Mouse (Mus musculus): ENCODE measurements around the gene Safb. TPM values are rescaled to one million over a fixed set of nuclear protein-coding genes. Genes with fewer than 3 reads are reported as not detected.

Gene Safb
- total RNA-seq (2023): 249 TPM

DNA sequence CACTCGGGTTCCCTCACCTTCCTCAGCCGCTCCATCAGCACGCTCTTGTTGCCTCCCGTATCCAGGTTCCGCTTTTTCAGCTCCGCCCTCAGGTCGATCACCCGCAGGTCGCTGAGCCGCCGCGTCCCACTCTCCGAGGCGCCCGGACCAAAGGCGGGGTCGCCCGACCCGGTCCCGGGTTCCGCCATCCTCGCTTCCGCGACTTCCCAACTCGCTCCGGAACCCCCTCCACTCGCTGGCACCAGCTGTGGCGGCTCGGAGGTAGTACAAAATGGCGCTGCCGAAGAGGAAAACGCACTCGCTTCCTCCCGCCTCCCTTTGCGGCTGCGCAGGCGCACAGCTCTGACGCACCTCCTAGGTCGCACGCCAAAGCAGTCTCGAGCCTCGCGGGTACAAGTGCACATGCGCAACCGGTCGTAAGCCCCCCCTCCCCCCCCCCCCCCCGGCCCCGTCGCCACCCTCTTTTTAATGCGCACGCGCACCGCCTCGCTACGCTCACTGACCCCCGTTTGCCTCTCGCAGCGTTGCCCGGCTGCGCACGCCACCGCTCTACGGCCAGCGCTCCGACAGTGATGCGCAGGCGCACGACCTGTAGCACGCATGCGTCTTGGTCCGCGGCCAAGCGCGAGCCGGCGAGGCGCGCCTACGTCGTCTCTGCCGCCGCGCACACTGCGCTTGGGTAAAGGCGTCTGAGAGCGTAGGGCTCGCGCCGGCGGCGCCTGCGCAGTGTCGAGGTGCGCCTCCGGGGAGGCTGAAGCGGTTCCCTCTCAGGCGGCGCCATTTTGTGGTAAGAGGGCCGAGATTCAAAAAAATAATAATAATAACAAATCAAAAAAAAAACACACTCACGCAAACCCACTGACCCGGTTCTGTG is at the start of gene Safb, which contains the start of gene Safb2:
Gene Safb (plus strand): TSS at position 569 of the 874 bp plus-strand sequence.
Gene Safb2 (minus strand): TSS at position 329 of the 874 bp plus-strand sequence.

GRCm38 (mm10) chr17:56554122-56554551 is 30.5 kb upstream of the Safb start, which contains the start of gene Gm20219:
TSS of gene Gm20219 (minus strand) at chr17:56554387.

GRCm38 (mm10) chr17:56609452-56610171 is 25.0 kb downstream of the Safb start, which contains the start of gene 2410015M20Rik:
TSS of gene 2410015M20Rik (minus strand) at chr17:56609771.

DNA sequence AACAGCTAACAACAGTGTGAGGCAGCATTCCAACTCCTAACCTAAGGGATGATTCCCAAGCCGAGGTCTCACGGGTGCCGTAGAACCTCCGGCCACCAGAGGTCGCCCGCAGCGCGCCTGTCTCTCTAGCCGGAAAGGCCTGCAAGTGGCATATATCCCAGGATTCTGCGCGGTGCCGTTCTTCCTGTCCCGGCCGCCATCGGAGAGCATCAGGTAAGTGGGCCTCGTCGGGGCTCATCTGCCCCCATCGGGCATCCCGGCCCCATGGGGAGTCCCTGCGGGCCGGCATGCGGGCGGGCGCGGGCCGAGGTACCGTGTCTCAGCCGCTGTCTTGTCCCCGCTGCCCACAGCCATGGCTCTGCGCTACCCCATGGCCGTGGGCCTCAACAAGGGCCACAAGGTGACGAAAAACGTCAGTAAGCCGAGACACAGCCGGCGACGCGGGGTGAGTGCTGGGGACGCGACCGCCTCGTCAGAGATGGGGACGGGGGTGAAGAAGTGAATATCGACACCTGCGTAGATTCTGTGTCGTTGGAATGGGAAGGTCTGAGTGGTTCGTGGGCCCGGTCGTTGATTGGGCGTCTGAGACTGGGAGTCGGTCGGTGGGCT is 28.7 kb downstream of the Safb start, which contains the start of gene Rpl36:
Gene Rpl36 (plus strand): TSS at position 181 of the 609 bp plus-strand sequence.

DNA sequence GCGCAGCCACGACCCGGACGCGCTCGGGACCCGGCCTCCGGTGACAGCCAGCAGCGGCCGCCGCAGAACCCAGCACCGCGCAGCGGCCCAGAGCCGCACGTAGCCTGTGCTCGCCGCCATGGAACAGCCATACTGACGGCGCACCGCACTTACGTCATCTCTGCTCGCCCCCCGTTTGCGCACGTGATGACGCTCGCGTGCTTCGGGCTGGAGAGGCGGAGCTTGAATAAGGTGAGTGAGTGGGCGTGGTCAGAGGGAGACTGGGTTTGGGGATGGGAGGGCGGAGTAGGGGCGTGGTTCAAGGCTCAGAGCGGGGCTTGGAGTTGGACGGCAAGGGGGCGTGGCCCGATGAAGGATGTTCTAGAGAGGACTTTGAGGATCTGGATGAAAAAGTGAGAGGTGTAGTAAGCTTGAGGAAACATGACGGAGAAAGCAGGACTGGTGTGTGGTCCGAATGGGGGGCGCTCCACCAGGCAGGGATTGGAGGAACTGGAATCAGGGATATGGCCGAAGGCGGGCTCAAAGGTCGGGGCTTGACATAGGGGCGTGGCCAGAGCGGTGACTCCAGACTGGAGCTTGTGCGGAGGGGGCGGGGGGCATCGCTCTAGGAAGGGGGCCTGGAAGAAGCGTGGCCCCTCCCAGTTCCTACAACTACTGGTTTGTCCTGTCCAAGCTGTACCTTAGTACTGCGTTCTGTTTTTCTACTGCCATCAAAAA is 42.3 kb downstream of the Safb start, which contains the start of gene Lonp1:
Gene Lonp1 (minus strand): TSS at position 134 of the 717 bp plus-strand sequence.

DNA sequence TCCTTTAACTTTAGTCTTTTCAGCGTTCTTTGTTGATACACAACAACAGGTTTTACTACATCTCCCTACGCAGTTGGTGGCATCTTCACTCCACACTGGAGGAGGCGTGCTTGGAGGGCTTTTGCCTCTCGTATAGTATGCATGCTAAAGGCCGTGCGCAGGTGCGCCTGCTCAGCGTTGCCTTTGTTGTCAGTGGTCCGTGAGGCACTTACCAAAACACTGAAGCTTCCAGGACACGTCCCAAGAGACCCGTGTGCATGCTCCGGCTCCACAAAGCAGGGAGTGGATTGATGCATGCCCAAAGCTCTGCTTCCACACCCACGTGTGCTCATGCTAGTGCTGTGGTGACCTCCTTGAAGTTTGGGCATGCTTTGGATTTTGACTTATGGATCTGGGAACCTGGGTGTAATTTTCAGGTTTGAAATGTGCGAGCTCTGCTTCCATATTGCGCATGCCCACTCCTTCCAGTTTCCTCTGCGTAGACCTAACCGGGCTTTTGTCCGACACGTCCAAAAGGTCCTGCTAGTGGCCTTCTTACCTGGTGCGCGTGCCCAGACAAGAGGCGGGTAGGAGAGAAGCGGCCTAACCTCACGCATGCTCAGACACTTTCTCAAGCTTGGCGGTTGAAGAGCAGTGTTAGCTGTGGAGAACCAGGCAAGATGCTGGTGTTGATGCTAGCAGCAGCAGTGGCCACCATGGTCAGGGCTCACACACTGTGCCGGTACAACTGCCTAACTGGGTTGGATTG is 43.1 kb downstream of the Safb start, which contains the start of gene Catsperd:
Gene Catsperd (plus strand): TSS at position 614 of the 748 bp plus-strand sequence.

Other genes with a start within 250 kb of the Safb start
- 13.2 TPM for gene Ptprs, start 108.3 kb upstream of the Safb start, total RNA-seq (2023)
- not detected for gene Znrf4, start 72.4 kb upstream of the Safb start, total RNA-seq (2023)
- gene Gm20219, start 30.4 kb upstream of the Safb start, total RNA-seq (2023): 7.9 TPM
- 438 TPM for gene Safb2, start 240 bp upstream of the Safb start, total RNA-seq (2023)
- 78.9 TPM for gene 2410015M20Rik, start 24.9 kb downstream of the Safb start, total RNA-seq (2023)
- 2,069 TPM for gene Rpl36, start 28.6 kb downstream of the Safb start, total RNA-seq (2023)
- 47.3 TPM for gene Lonp1, start 42.1 kb downstream of the Safb start, total RNA-seq (2023)
- not detected for gene Catsperd, start 43.3 kb downstream of the Safb start, total RNA-seq (2023)
- 111 TPM for gene Ranbp3, start 88.5 kb downstream of the Safb start, total RNA-seq (2023)
- 51.5 TPM for gene Ndufa11, start 132.9 kb downstream of the Safb start, total RNA-seq (2023)
- gene Vmac, start 133.2 kb downstream of the Safb start, total RNA-seq (2023): 9.6 TPM
- not detected for gene Nrtn, start 172.7 kb downstream of the Safb start, total RNA-seq (2023)
- gene Dus3l, start 179.9 kb downstream of the Safb start, total RNA-seq (2023): 60.0 TPM
- 2.1 TPM for gene Prr22, start 185.4 kb downstream of the Safb start, total RNA-seq (2023)
- gene Rfx2, start 246.2 kb downstream of the Safb start, total RNA-seq (2023): 21.6 TPM